ENCODE assay signal across 8 mouse cellular contexts in genomic region chr9:109862397-109863044, GRCm38 (mm10). TPM values are rescaled to one million over a fixed set of nuclear protein-coding genes. Genes with fewer than 3 reads are reported as not detected.
DNase-seq lines count a peak whose midpoint lies in the region; ATAC-seq and TF ChIP-seq lines count a peak whose summit lies in the region.

No protein-coding gene starts in this region.

- H3K4me1 ChIP-seq in forebrain, embryonic 10.5 days = peaks cover 3% of the 10 kb centered on the region; the same call in 1 of the 2 replicates
- peaks cover 5% of the 10 kb centered on the region; the same call in 1 of the 2 replicates for H3K4me1 ChIP-seq in heart, embryonic 15.5 days (replicated peaks)
- peaks cover 9% of the 10 kb centered on the region for H3K4me1 ChIP-seq in liver, embryonic 16.5 days (ENCODE audit: control insufficient read depth, low read depth, low read length)
- H3K4me1 ChIP-seq in neural tube, embryonic 13.5 days (replicated peaks) = 0 out of 2 replicates have a peak, but pooled peaks cover 4% of the 10 kb centered on the region
- H3K4me1 ChIP-seq in testis, adult 2 months (ENCODE audit: control insufficient read depth, insufficient read depth, low read length) = no peaks in the 10 kb centered on the region

- TF ChIP-seq POLR2A in testis, adult 2 months (IDR thresholded peaks at IDR 0.05; ENCODE audit: control insufficient read depth, low read depth, low read length) = no peak

- H3K4me3 ChIP-seq in forebrain, embryonic 10.5 days = peak overlapping the region; percentile 14; the same call in 1 of the 2 replicates
- no peak overlapping the region for H3K4me3 ChIP-seq in heart, embryonic 15.5 days
- H3K4me3 ChIP-seq in liver, embryonic 16.5 days (ENCODE audit: low read depth, low read length) = peak overlapping the region; percentile 35
- H3K4me3 ChIP-seq in neural tube, embryonic 13.5 days = no peak overlapping the region
- no peak overlapping the region; the same call in 1 of the 2 replicates for H3K4me3 ChIP-seq in testis, adult 2 months (ENCODE audit: control insufficient read depth, low read depth, low read length)

- peak; percentile 58 to 68 for DNase-seq in CD8-positive naive resting alpha-beta T cell, adult 2 months (ENCODE audit: low read depth in 2 of 2, low spot score in 2 of 2)
- DNase-seq in c-Kit-positive CD71-negative TER-119-negative erythroid progenitor cells, embryonic 14.5 days (ENCODE audit: low read depth) = peak; percentile 79
- DNase-seq in forebrain, embryonic 10.5 days (ENCODE audit: extremely low spot score, low spot score) = peak; percentile 83
- peak; percentile 73 for DNase-seq in kidney, postnatal 14 days

- no peak overlapping the region for H3K27ac ChIP-seq in forebrain, embryonic 10.5 days
- no peak overlapping the region for H3K27ac ChIP-seq in heart, embryonic 15.5 days
- no peak overlapping the region for H3K27ac ChIP-seq in liver, embryonic 16.5 days (ENCODE audit: low read length)
- H3K27ac ChIP-seq in neural tube, embryonic 13.5 days (replicated peaks) = no peak overlapping the region
- H3K27ac ChIP-seq in testis, adult 2 months (ENCODE audit: control insufficient read depth, insufficient read depth, low read depth, low read length) = no peak overlapping the region

- no peaks in the 10 kb centered on the region for H3K36me3 ChIP-seq in forebrain, embryonic 10.5 days (replicated peaks)
- H3K36me3 ChIP-seq in heart, embryonic 15.5 days = no peaks in the 10 kb centered on the region
- H3K36me3 ChIP-seq in liver, embryonic 16.5 days (ENCODE audit: control insufficient read depth, insufficient read depth) = no peaks in the 10 kb centered on the region
- H3K36me3 ChIP-seq in neural tube, embryonic 13.5 days = no peaks in the 10 kb centered on the region
- H3K36me3 ChIP-seq in testis, adult 2 months (ENCODE audit: control insufficient read depth, insufficient read depth, low read length) = no peaks in the 10 kb centered on the region

- H3K4me2 ChIP-seq in heart, embryonic 15.5 days = peak overlapping the region; percentile 52
- peak overlapping the region; percentile 63 for H3K4me2 ChIP-seq in liver, embryonic 16.5 days (ENCODE audit: low read depth, low read length)
- H3K4me2 ChIP-seq in neural tube, embryonic 13.5 days = peak overlapping the region; percentile 37

- WGBS in forebrain, embryonic 10.5 days = 21% methylated on average over 20 of the region's 20 CpGs
- 10% methylated on average over 20 of the region's 20 CpGs for WGBS in heart, embryonic 15.5 days
- WGBS in liver, embryonic 16.5 days (ENCODE audit: insufficient replicate concordance) = 4% methylated on average over 20 of the region's 20 CpGs
- 17% methylated on average over 20 of the region's 20 CpGs for whole genome bisulfite sequencing in neural tube, embryonic 13.5 days

- ATAC-seq in heart, embryonic 15.5 days (replicated peaks; ENCODE audit: insufficient number of reproducible peaks, insufficient read depth, low FRiP score, low read depth) = no peak
- peak; percentile 53; the same call in 1 of the 2 replicates for ATAC-seq in liver, embryonic 16.5 days (ENCODE audit: low read depth)
- ATAC-seq in neural tube, embryonic 13.5 days (ENCODE audit: low read depth) = peak; percentile 50

- H3K9me3 ChIP-seq in forebrain, embryonic 10.5 days = no peaks in the 10 kb centered on the region
- H3K9me3 ChIP-seq in heart, embryonic 15.5 days (replicated peaks) = no peaks in the 10 kb centered on the region
- no peaks in the 10 kb centered on the region for H3K9me3 ChIP-seq in liver, embryonic 16.5 days (replicated peaks; ENCODE audit: control insufficient read depth, low read length)
- H3K9me3 ChIP-seq in neural tube, embryonic 13.5 days = no peaks in the 10 kb centered on the region

- H3K27me3 ChIP-seq in forebrain, embryonic 10.5 days (ENCODE audit: poor library complexity, severe bottlenecking) = peaks cover 13% of the 10 kb centered on the region
- H3K27me3 ChIP-seq in heart, embryonic 15.5 days = no peaks in the 10 kb centered on the region
- no peaks in the 10 kb centered on the region for H3K27me3 ChIP-seq in liver, embryonic 16.5 days (ENCODE audit: control insufficient read depth, insufficient read depth, low read depth, low read length)
- no peaks in the 10 kb centered on the region for H3K27me3 ChIP-seq in neural tube, embryonic 13.5 days
- no peaks in the 10 kb centered on the region for H3K27me3 ChIP-seq in testis, adult 2 months (ENCODE audit: control insufficient read depth, insufficient read depth, low read length)

- H3K9ac ChIP-seq in heart, embryonic 15.5 days = no peak overlapping the region
- peak overlapping the region; percentile 10; the same call in 1 of the 2 replicates for H3K9ac ChIP-seq in liver, embryonic 16.5 days (ENCODE audit: low read depth, low read length)
- no peak overlapping the region for H3K9ac ChIP-seq in neural tube, embryonic 13.5 days

- TF ChIP-seq CTCF in testis, adult 2 months (IDR thresholded peaks at IDR 0.05; ENCODE audit: control insufficient read depth, insufficient read depth, insufficient replicate concordance, low read depth, low read length) = peak; percentile 90

RNA-seq across cellular contexts. Expression of gene Cdc25a, which starts 12.9 kb away (rescaled TPM):
- 42.2 and 45.5 TPM in 2 replicates for polyA plus RNA-seq in forebrain, embryonic 10.5 days (2016; fragmentation: Nextera tagmentation; extraction: Ambion mirVana)
- polyA plus RNA-seq in heart, embryonic 15.5 days (2015; fragmentation: Nextera tagmentation; extraction: Ambion mirVana) = 12.0 and 17.9 TPM in 2 replicates
- 9.9 and 10.7 TPM in 2 replicates for polyA plus RNA-seq in liver, embryonic 16.5 days (2015; fragmentation: Nextera tagmentation; extraction: Ambion mirVana)
- polyA plus RNA-seq in neural tube, embryonic 13.5 days (2015; fragmentation: Nextera tagmentation; extraction: Ambion mirVana) = 16.0 and 17.2 TPM in 2 replicates
- polyA plus RNA-seq in testis, adult 2 months (2012; rRNA removed) = 25.1 and 26.0 TPM in 2 replicates

RNA-seq across cellular contexts. Expression of gene Camp, which starts 13.1 kb away (rescaled TPM):
- not detected in 2 replicates for polyA plus RNA-seq in forebrain, embryonic 10.5 days (2016; fragmentation: Nextera tagmentation; extraction: Ambion mirVana)
- polyA plus RNA-seq in heart, embryonic 15.5 days (2015; fragmentation: Nextera tagmentation; extraction: Ambion mirVana) = 2.0 and 3.7 TPM in 2 replicates
- polyA plus RNA-seq in liver, embryonic 16.5 days (2015; fragmentation: Nextera tagmentation; extraction: Ambion mirVana) = 303 and 340 TPM in 2 replicates
- polyA plus RNA-seq in neural tube, embryonic 13.5 days (2015; fragmentation: Nextera tagmentation; extraction: Ambion mirVana) = 1.3 and 2.4 TPM in 2 replicates
- not detected in 2 replicates for polyA plus RNA-seq in testis, adult 2 months (2012; rRNA removed)

RNA-seq across cellular contexts. Expression of gene Nme6, which starts 30.0 kb away (rescaled TPM):
- polyA plus RNA-seq in forebrain, embryonic 10.5 days (2016; fragmentation: Nextera tagmentation; extraction: Ambion mirVana) = 116 and 124 TPM in 2 replicates
- 47.5 and 54.3 TPM in 2 replicates for polyA plus RNA-seq in heart, embryonic 15.5 days (2015; fragmentation: Nextera tagmentation; extraction: Ambion mirVana)
- 51.0 and 54.7 TPM in 2 replicates for polyA plus RNA-seq in liver, embryonic 16.5 days (2015; fragmentation: Nextera tagmentation; extraction: Ambion mirVana)
- polyA plus RNA-seq in neural tube, embryonic 13.5 days (2015; fragmentation: Nextera tagmentation; extraction: Ambion mirVana) = 56.0 and 58.9 TPM in 2 replicates
- polyA plus RNA-seq in testis, adult 2 months (2012; rRNA removed) = 159 and 176 TPM in 2 replicates

RNA-seq across cellular contexts. Expression of gene Spink8, which starts 50.4 kb away (rescaled TPM):
- not detected in 2 replicates for polyA plus RNA-seq in forebrain, embryonic 10.5 days (2016; fragmentation: Nextera tagmentation; extraction: Ambion mirVana)
- 1.4 TPM in 1 of 2 replicates, not detected in the other for polyA plus RNA-seq in heart, embryonic 15.5 days (2015; fragmentation: Nextera tagmentation; extraction: Ambion mirVana)
- polyA plus RNA-seq in liver, embryonic 16.5 days (2015; fragmentation: Nextera tagmentation; extraction: Ambion mirVana) = not detected in 2 replicates
- polyA plus RNA-seq in neural tube, embryonic 13.5 days (2015; fragmentation: Nextera tagmentation; extraction: Ambion mirVana) = not detected in 2 replicates
- polyA plus RNA-seq in testis, adult 2 months (2012; rRNA removed) = 0.58 and 286 TPM in 2 replicates

Comparison
In these comparisons a context has a peak if more than half of its experiments do, and no peak if none do; other contexts are left out.
1. H3K4me3 ChIP-seq: peak in forebrain, embryonic 10.5 days (single experiment) and liver, embryonic 16.5 days (single experiment); none in heart, embryonic 15.5 days (single experiment), neural tube, embryonic 13.5 days (single experiment) and testis, adult 2 months (single experiment).
2. RNA of gene Camp, which starts 13.1 kb away (polyA plus RNA-seq): 303 to 340 TPM in liver, embryonic 16.5 days; 1.3 to 2.4 TPM in neural tube, embryonic 13.5 days, 2.0 to 3.7 TPM in heart, embryonic 15.5 days, not detected in forebrain, embryonic 10.5 days and not detected in testis, adult 2 months; every median in the first group is over 10 times any median in the second.
3. Peak in every context shown above with its lines, with median percentiles within 50 percentile points of each other: DNase-seq and H3K4me2 ChIP-seq.